Mouse (Mus musculus): ENCODE measurements around the gene 2900011O08Rik.

DNA sequence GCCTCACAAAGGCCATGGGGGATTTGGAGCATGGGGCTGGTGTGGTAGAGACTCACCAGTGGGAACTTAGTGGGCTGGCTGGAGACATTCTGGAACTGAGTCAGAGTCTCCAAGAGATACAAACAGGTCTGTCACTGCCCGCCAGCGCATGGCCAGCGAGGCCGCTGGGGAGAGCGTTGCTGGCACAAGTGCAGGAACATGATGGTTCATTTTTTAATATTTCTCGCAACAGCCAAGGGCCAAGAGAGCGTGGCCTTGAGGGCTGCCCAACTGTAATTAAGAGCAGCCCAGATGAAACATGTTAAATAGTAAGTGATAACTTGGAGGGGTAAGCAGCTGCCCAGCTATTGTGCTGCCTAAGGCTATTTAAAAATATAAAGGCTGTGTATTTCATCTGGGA is 138.3 kb downstream of the 2900011O08Rik start:
- TF ChIP-seq POLR2A (IDR thresholded peaks at IDR 0.05; ENCODE audit: borderline replicate concordance, control insufficient read depth, low read depth, low read length) = no peak
- TF ChIP-seq CTCF (IDR thresholded peaks at IDR 0.05; ENCODE audit: control insufficient read depth, insufficient read depth, low read length) = no peak
